Mouse (Mus musculus) liver, embryonic 12.5 days (tissue): ENCODE results near the gene Megf8. TPM values are rescaled to one million over a fixed set of nuclear protein-coding genes. Genes with fewer than 3 reads are reported as not detected.

Experiments used
- ATAC-seq: fragments of 200-750 bp; cut with Nextera tagmentation; 2 replicates; pipeline ENCODE4 v1.8.0; 2017; ENCODE audit warnings: moderate number of reproducible peaks, mild to moderate bottlenecking, moderate library complexity
- H3K27ac ChIP-seq: fragments of 300-500 bp; sonication (generic); 2 replicates; pipeline ENCODE4 v1.5.1; 2016; ENCODE audit warnings: mild to moderate bottlenecking
- H3K27me3 ChIP-seq: fragments of 300-500 bp; sonication (generic); replicated peaks from 2 replicates; pipeline ENCODE4 v1.6.1; 2016; ENCODE audit warnings: mild to moderate bottlenecking, moderate library complexity
- H3K36me3 ChIP-seq: fragments of 300-500 bp; sonication (generic); 2 replicates; pipeline ENCODE4 v1.6.1; 2016; ENCODE audit warnings: mild to moderate bottlenecking, moderate library complexity
- H3K4me1 ChIP-seq: fragments of 300-500 bp; sonication (generic); 2 replicates; pipeline ENCODE4 v1.6.1; 2016
- H3K4me2 ChIP-seq: fragments of 300-500 bp; sonication (generic); 2 replicates; pipeline ENCODE4 v1.6.1; 2016; ENCODE audit warnings: mild to moderate bottlenecking, moderate library complexity
- H3K4me3 ChIP-seq: fragments of 300-500 bp; sonication (generic); 2 replicates; pipeline ENCODE4 v1.5.1; 2016; ENCODE audit warnings: mild to moderate bottlenecking, moderate library complexity
- H3K9ac ChIP-seq: fragments of 300-500 bp; sonication (generic); 2 replicates; pipeline ENCODE4 v1.6.1; 2016; ENCODE audit warnings: mild to moderate bottlenecking, moderate library complexity
- H3K9me3 ChIP-seq: fragments of 300-500 bp; sonication (generic); replicated peaks from 2 replicates; pipeline ENCODE4 v1.6.1; 2016; ENCODE audit warnings: mild to moderate bottlenecking, moderate library complexity
- WGBS: fragments of 180-500 bp; shearing (Covaris S2); methylation state at CpG from one replicate; pipeline ENCODE4 v1.1.7; 2016; ENCODE audit not compliant: insufficient replicate concordance; 5-methylcytosine and 5-hydroxymethylcytosine counted together
- polyA plus RNA-seq: library from polyadenylated mRNA; unstranded; fragments of >200 nt; fragmentation: Nextera tagmentation; extraction: Ambion mirVana; gene quantifications from 2 replicates; pipeline ENCODE4 v1.2.1, GENCODE M21; 2016

Gene Megf8
- polyA plus RNA-seq, 1 experiment from 2014 or later, result 2.6 TPM

GRCm38 (mm10) chr7:25367632-25368293 is 50.8 kb downstream of the Megf8 start:
- no peak overlapping the region; the same call in 1 of the 2 replicates for H3K4me2 ChIP-seq
- 4% methylated on average over 33 of the region's 33 CpGs for WGBS
- peaks cover 69% of the 10 kb centered on the region for H3K27me3 ChIP-seq

DNA sequence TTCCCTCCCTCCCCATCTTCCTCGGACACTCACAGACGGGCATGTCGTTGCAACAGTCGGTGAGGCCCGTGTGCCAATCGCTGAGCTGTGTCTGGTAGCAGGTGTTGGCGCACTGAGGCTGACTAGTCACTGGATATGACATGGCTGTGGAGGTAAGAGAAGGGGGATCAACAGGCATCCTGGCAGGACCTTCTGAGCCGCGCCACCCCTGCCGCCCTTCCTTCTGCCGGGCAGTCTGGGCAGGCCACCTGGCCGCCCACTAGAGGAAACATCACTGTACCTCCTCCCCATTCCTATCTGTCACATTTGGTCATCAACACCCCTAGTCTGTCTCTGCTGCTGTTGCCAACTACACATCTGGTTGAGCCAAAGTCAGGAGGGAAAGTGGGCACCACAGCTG is 51.4 kb downstream of the Megf8 start:
- Histone ChIP-seq H3K9me3 (no peaks in the 10 kb centered on the region), H3K27me3 (peaks cover 69% of the 10 kb centered on the region), H3K4me3 (no peak overlapping the region), H3K4me2 (no peak overlapping the region), H3K4me1 (no peaks in the 10 kb centered on the region), H3K27ac (no peak overlapping the region), H3K36me3 (no peaks in the 10 kb centered on the region), H3K9ac (no peak overlapping the region)
- 33% methylated on average over 12 of the region's 12 CpGs for WGBS
- ATAC-seq, result no peak

More at GRCm38 (mm10) chr7:25367632-25368293, 50.8 kb downstream of the Megf8 start:
- Histone ChIP-seq H3K9me3 (no peaks in the 10 kb centered on the region), H3K9ac (no peak overlapping the region), H3K4me1 (no peaks in the 10 kb centered on the region), H3K36me3 (no peaks in the 10 kb centered on the region), H3K27ac (no peak overlapping the region), H3K4me3 (no peak overlapping the region)
- no peak for ATAC-seq

GRCm38 (mm10) chr7:25369058-25369749 is 52.2 kb downstream of the Megf8 start, which contains the start of gene Cnfn:
Gene Cnfn (minus strand): TSS chr7:25369724.
- Histone ChIP-seq H3K36me3 (no peaks in the 10 kb centered on the region), H3K27me3 (peaks cover 67% of the 10 kb centered on the region)

DNA sequence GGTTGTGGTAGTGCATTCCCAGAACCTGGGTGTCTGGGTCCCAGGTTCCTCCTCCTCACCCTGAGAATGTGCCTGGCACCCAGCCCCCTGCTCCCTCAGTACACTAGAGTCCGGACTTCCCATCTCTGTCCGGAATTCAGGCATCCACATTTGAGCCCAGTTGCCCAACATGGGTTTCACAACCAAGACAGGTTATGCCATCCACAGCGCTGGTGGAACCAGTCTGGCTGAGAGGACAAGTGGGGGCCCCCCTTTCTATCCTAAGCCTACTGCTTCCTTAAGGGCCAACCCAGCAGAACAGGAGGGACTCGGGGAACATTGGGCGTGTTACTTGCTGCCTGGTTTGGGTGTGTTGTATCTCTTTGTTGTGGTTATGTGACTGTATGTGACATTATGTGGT is 55.5 kb downstream of the Megf8 start:
- H3K27ac ChIP-seq, result no peak overlapping the region
- H3K4me2 ChIP-seq, result no peak overlapping the region
- no peak for ATAC-seq
- H3K27me3 ChIP-seq, result peaks cover 34% of the 10 kb centered on the region
- no peak overlapping the region for H3K4me3 ChIP-seq
- H3K9me3 ChIP-seq, result no peaks in the 10 kb centered on the region
- WGBS, result 72% methylated on average over 5 of the region's 5 CpGs
- no peak overlapping the region for H3K9ac ChIP-seq
- peaks cover 13% of the 10 kb centered on the region for H3K4me1 ChIP-seq
- no peaks in the 10 kb centered on the region for H3K36me3 ChIP-seq

More at GRCm38 (mm10) chr7:25369058-25369749, 52.2 kb downstream of the Megf8 start, which contains the start of gene Cnfn:
- no peak within 1 kb of the TSS for H3K4me3 ChIP-seq
- H3K9me3 ChIP-seq, result no peaks in the 10 kb centered on the region
- no peak within 1 kb of the TSS for H3K27ac ChIP-seq
- 41% methylated on average over 12 of the region's 12 CpGs for WGBS
- no peaks in the 10 kb centered on the region for H3K4me1 ChIP-seq
- H3K4me2 ChIP-seq, result no peak within 1 kb of the TSS
- no peak for ATAC-seq
- no peak within 1 kb of the TSS for H3K9ac ChIP-seq

GRCm38 (mm10) chr7:25376556-25376955 is 59.6 kb downstream of the Megf8 start:
- WGBS, result 4% methylated on average over 17 of the region's 17 CpGs
- ATAC-seq, result peak; percentile 44
- Histone ChIP-seq H3K9me3 (no peaks in the 10 kb centered on the region), H3K4me3 (peak overlapping the region; percentile 43), H3K27ac (no peak overlapping the region), H3K9ac (peak overlapping the region; percentile 24; the same call in 1 of the 2 replicates), H3K27me3 (no peaks in the 10 kb centered on the region; the same call in 1 of the 2 replicates), H3K36me3 (no peaks in the 10 kb centered on the region), H3K4me2 (peak overlapping the region; percentile 64), H3K4me1 (peaks cover 36% of the 10 kb centered on the region)

GRCm38 (mm10) chr7:25377100-25377700 is 60.2 kb downstream of the Megf8 start:
- WGBS, result 49% methylated on average over 6 of the region's 8 CpGs
- H3K9ac ChIP-seq, result no peak overlapping the region
- H3K4me2 ChIP-seq, result peak overlapping the region; percentile 64
- no peaks in the 10 kb centered on the region; the same call in 1 of the 2 replicates for H3K36me3 ChIP-seq
- H3K27ac ChIP-seq, result no peak overlapping the region
- H3K27me3 ChIP-seq, result no peaks in the 10 kb centered on the region; the same call in 1 of the 2 replicates
- no peaks in the 10 kb centered on the region for H3K9me3 ChIP-seq
- ATAC-seq, result no peak
- peaks cover 36% of the 10 kb centered on the region for H3K4me1 ChIP-seq
- peak overlapping the region; percentile 43; the same call in 1 of the 2 replicates for H3K4me3 ChIP-seq

DNA sequence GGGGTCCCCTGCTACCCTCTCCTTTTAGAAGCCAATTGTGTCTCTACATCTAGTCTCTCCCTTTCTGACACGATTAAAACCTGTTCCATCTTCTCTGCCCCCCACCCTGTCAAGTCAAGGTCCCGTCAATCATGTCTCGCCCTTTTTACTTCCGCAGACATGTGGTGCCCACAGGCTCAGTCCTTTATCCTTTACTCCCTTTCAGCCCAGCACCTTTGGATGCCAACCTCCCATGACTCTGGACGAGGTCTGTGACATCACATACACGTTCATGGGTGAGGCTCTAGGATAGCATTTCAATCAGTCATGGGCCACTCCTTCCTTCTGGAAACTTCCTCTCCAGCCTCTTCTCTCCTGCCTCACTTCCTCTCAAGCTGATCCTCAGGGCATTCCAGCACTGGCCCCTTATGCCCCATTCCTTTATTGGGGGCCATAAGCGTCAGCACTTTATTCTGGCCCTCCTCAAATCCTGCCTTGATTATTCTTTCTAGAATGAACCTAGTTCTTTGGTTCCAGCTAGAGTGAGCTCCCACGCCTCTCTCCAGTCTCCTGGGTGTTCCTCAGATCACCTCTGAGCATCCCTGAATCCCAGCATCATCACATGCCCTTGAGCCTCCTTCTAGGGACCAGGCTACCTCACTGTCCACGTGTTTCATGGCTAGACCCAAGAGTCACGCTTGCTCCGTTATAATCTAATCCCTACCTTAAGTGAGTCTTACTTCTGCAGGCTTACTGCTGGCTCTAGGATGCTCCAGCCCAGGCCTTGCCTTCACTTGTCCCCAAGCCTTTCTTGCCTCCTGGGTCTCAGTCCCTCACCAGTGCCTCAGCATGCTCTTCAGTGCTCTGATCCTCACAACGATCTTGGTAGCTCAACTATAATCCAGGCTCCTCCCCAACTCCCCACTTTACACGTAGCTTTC is 61.5 kb downstream of the Megf8 start:
- Histone ChIP-seq H3K4me3 (no peak overlapping the region), H3K4me2 (no peak overlapping the region), H3K36me3 (peaks cover 2% of the 10 kb centered on the region; the same call in 1 of the 2 replicates), H3K9me3 (no peaks in the 10 kb centered on the region), H3K27me3 (no peaks in the 10 kb centered on the region), H3K27ac (no peak overlapping the region), H3K4me1 (peaks cover 36% of the 10 kb centered on the region), H3K9ac (no peak overlapping the region)
- WGBS, result 65% methylated on average over 13 of the region's 13 CpGs
- no peak for ATAC-seq

DNA sequence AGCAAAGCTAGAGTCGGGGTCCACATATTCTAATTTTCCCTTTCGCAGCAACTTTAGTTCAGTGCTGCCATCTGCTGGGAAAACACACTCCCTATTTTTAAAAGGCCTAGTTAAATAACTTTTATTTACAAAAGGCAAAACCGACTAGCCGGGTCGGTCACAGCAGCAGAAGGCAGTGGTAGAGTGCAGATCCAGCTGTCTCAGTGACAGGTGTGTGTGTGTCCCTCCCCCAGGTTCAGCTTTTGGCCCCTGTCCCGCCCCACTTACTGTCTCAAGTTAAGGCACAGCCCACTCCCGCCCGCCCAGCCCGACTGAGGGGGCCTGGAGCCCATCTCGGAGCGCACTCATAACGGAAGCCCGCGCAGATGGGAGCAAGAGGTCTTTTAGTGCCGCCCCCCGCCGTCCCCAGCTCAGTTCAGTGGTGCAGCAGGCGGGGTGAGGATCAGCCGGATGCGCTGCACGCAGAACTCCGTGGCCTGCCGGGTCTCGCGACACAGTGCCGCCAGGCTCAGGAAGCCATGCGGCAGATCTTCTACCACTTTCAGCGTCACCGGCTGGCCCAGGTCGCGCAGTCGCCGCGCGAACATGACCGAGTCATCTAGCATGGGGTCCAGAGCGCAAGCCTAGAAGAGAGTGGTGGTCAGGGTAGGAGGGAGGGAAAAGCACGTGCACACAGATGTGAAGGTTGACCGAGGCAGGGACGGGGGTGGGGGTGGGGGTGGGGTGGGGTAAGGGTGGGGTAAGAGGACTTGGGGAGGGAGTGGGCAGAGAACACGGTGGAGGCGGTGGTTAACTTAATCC is 62.8 kb downstream of the Megf8 start:
- H3K36me3 ChIP-seq, result peaks cover 16% of the 10 kb centered on the region; the same call in 1 of the 2 replicates
- no peaks in the 10 kb centered on the region for H3K9me3 ChIP-seq
- peaks cover 36% of the 10 kb centered on the region for H3K4me1 ChIP-seq
- peak overlapping the region; percentile 49 for H3K4me3 ChIP-seq
- WGBS, result under 1% methylated on average over 41 of the region's 42 CpGs
- ATAC-seq, result peak; percentile 57
- peak overlapping the region; percentile 67 for H3K9ac ChIP-seq
- peak overlapping the region; percentile 87 for H3K4me2 ChIP-seq
- peak overlapping the region; percentile 55; the same call in 1 of the 2 replicates for H3K27ac ChIP-seq
- no peaks in the 10 kb centered on the region for H3K27me3 ChIP-seq

GRCm38 (mm10) chr7:25380392-25381283 is 63.7 kb downstream of the Megf8 start:
- peak overlapping the region; percentile 87 for H3K4me2 ChIP-seq
- H3K4me1 ChIP-seq, result peaks cover 42% of the 10 kb centered on the region
- H3K9ac ChIP-seq, result peak overlapping the region; percentile 67
- peaks cover 24% of the 10 kb centered on the region for H3K36me3 ChIP-seq
- H3K4me3 ChIP-seq, result peak overlapping the region; percentile 49; the same call in 1 of the 2 replicates
- 41% methylated on average over 18 of the region's 18 CpGs for WGBS
- no peaks in the 10 kb centered on the region for H3K9me3 ChIP-seq
- peak overlapping the region; percentile 34; the same call in 1 of the 2 replicates for H3K27ac ChIP-seq
- no peaks in the 10 kb centered on the region for H3K27me3 ChIP-seq
- ATAC-seq, result peak; percentile 54

DNA sequence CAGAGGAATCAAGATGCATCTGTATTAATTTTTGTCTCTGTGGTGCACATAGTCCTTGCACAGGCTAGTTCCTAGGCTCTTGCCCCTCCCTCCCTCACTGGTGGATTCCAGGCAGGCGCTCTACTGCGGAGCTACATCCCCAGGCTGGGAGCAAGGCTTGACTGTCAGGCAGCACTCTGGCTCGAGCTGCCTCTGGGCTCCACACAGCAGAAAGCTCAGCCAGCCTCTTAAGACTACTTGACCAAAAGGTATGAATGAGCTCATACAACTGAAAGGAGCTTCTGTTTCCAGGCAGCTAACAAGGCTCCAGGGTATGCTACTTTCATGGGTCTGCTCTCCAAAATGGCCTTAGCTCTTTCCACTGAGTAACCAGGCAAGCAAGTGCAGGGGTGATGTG is 64.3 kb downstream of the Megf8 start:
- Histone ChIP-seq H3K9me3 (no peaks in the 10 kb centered on the region), H3K9ac (no peak overlapping the region), H3K4me2 (no peak overlapping the region), H3K4me1 (peaks cover 44% of the 10 kb centered on the region), H3K4me3 (no peak overlapping the region), H3K36me3 (peaks cover 26% of the 10 kb centered on the region), H3K27me3 (no peaks in the 10 kb centered on the region), H3K27ac (no peak overlapping the region)
- ATAC-seq, result no peak
- WGBS, result 60% methylated on average over 3 of the region's 3 CpGs
